Mouse (Mus musculus): Measurements from ENCODE around the gene Etv5.

DNA sequence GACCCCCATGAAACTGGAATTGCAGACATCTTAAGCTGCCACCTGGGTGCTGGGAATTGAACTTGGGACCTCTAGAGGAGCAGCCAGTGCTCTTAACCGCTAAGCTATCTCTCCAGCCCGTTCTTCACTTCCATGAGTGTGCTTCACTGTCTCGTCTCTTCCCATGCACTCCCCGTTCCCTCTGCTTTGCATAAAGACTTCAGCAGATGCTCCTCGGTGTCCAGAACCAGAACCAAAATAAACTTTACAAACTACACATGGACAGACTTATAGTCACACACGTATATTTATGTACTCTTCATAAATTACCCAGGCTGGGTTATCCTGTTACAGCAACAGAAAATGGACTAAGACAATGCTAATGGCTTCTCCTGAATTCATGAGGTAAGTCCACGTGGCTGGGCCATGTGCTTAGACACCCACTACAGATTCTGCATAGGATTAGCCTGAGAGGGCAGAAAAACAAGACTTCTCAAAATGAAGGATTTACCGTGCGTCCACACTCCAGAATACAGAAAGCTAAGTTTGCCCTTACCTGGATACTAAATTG lies 25.2 kb downstream of the Etv5 start:
- TF ChIP-seq GATA1 (IDR thresholded peaks at IDR 0.05; ENCODE audit: borderline replicate concordance, low read length) (no peak), FLI1 (IDR thresholded peaks at IDR 0.05; ENCODE audit: low read length) (no peak)

Measured in megakaryocyte, embryonic 14.5 days (primary cell).